Mouse (Mus musculus): ENCODE results near the gene Cd207. TPM values are rescaled to one million over a fixed set of nuclear protein-coding genes. Genes with fewer than 3 reads are reported as not detected.

The Cd207 gene
- not detected in 2 replicates for polyA plus RNA-seq (2015; fragmentation: Nextera tagmentation; extraction: Ambion mirVana)

DNA sequence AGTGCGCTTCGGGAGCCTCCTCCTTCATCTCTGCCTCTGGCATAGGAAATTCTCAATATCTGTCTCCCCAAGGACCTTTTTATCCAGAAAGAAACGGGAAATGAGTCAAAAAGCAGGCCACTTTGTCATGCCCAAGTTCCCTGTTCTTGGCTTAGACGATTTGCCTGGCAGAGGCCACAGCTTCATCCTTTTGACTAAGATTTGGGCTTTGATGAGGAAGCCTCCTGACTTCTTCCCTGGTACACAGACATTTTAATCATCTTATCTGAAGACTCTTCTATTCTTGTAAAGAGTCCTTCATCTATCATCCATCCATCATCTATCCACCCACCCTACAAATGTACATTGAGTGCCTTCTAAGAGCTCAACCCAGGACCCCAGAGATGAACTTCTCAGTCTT lies at the start of gene Cd207:
Gene Cd207, minus strand, starts transcription at position 101 of the 400 bp plus-strand sequence.
- H3K27me3 ChIP-seq (replicated peaks) = peaks cover 20% of the 10 kb centered on the region
- H3K4me2 ChIP-seq = no peak within 1 kb of the TSS
- H3K4me1 ChIP-seq = no peaks in the 10 kb centered on the region; the same call in 1 of the 2 replicates
- no peak within 1 kb of the TSS for H3K27ac ChIP-seq (replicated peaks)
- no peaks in the 10 kb centered on the region for H3K9me3 ChIP-seq (replicated peaks)
- no peak within 1 kb of the TSS for H3K4me3 ChIP-seq (replicated peaks)
- ATAC-seq (ENCODE audit: low FRiP score) = no peak
- H3K36me3 ChIP-seq = no peaks in the 10 kb centered on the region
- WGBS = 74% methylated on average over 4 of the region's 4 CpGs
- no peak within 1 kb of the TSS for H3K9ac ChIP-seq (replicated peaks)

DNA sequence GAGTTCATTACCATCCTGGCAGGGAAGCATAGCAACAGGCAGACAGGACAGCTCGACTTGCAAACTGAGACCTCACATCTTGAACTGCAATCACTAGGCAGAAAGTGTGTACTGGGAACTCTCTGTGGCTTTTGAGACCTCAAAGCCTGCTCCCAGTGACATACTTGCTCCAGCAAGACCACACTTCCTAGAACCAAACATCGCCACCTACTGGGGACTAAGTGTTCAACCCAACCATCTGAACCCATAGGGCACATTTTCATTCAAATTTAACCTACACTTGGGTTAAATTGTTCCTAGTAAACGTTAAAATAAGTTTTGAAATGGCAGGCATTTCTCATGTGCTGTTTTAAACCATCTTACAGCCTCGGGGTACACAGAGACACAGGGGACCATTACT lies 49.5 kb upstream of the Cd207 start:
- Histone ChIP-seq H3K9ac (replicated peaks) (no peak overlapping the region), H3K9me3 (replicated peaks) (no peaks in the 10 kb centered on the region), H3K4me3 (replicated peaks) (no peak overlapping the region), H3K4me2 (no peak overlapping the region), H3K36me3 (no peaks in the 10 kb centered on the region), H3K27ac (replicated peaks) (no peak overlapping the region), H3K4me1 (no peaks in the 10 kb centered on the region), H3K27me3 (replicated peaks) (peaks cover 37% of the 10 kb centered on the region)
- 45% methylated on average over 4 of the region's 4 CpGs for WGBS
- ATAC-seq (ENCODE audit: low FRiP score) = no peak

DNA sequence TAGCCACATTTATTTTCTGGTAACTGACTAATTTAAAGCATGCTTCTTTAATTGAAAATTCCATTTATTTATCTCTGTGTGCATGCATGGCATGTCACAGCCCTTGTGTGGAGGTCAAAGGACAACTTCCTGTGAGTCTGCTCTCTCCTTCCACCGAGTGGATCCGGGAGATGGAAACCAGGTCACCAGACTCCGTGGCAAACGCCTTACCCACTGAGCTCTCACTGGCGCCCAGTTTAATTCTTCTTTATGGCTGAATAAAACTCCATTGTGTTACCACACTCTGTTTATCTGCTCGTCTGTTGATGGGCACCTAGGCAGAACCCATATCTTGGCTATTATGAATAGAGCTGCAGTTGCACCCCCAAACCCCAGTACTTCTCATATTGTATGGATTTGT lies 44.9 kb upstream of the Cd207 start:
- WGBS = 16% methylated on average over 6 of the region's 6 CpGs
- no peaks in the 10 kb centered on the region for H3K9me3 ChIP-seq (replicated peaks)

DNA sequence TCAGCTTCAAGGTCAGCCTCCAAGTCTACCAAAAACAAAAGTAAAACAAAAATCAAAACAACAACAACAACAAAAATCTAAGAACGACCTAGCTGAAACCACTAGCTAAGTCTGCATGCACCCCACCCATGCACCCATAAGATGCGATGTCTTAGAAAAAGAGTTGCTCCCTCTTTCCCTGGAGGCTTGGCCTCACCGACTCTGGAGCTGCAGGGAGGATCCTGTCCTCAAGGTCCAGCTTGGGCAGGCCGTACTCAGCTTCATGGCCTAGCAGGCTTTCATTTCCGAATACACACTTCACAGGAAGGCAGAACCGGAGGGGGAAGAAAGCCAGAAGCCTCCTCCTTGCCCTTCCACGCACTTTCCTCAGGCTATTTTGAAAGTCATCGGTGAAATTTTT lies 39.4 kb upstream of the Cd207 start:
- no peak overlapping the region for H3K9ac ChIP-seq (replicated peaks)
- H3K4me2 ChIP-seq = no peak overlapping the region
- H3K9me3 ChIP-seq (replicated peaks) = no peaks in the 10 kb centered on the region
- H3K27ac ChIP-seq (replicated peaks) = no peak overlapping the region
- H3K4me1 ChIP-seq = peaks cover 3% of the 10 kb centered on the region
- no peak overlapping the region for H3K4me3 ChIP-seq (replicated peaks)
- 0% methylated on average over 8 of the region's 8 CpGs for WGBS
- peaks cover 92% of the 10 kb centered on the region for H3K27me3 ChIP-seq (replicated peaks)
- H3K36me3 ChIP-seq = no peaks in the 10 kb centered on the region
- ATAC-seq (ENCODE audit: low FRiP score) = no peak

More for the DNA sequence above, 44.9 kb upstream of the Cd207 start:
- no peak overlapping the region for H3K4me3 ChIP-seq (replicated peaks)
- no peak for ATAC-seq (ENCODE audit: low FRiP score)
- H3K27me3 ChIP-seq (replicated peaks) = peaks cover 68% of the 10 kb centered on the region
- H3K27ac ChIP-seq (replicated peaks) = no peak overlapping the region
- no peak overlapping the region for H3K4me2 ChIP-seq
- H3K4me1 ChIP-seq = no peaks in the 10 kb centered on the region
- no peaks in the 10 kb centered on the region for H3K36me3 ChIP-seq
- H3K9ac ChIP-seq (replicated peaks) = no peak overlapping the region

DNA sequence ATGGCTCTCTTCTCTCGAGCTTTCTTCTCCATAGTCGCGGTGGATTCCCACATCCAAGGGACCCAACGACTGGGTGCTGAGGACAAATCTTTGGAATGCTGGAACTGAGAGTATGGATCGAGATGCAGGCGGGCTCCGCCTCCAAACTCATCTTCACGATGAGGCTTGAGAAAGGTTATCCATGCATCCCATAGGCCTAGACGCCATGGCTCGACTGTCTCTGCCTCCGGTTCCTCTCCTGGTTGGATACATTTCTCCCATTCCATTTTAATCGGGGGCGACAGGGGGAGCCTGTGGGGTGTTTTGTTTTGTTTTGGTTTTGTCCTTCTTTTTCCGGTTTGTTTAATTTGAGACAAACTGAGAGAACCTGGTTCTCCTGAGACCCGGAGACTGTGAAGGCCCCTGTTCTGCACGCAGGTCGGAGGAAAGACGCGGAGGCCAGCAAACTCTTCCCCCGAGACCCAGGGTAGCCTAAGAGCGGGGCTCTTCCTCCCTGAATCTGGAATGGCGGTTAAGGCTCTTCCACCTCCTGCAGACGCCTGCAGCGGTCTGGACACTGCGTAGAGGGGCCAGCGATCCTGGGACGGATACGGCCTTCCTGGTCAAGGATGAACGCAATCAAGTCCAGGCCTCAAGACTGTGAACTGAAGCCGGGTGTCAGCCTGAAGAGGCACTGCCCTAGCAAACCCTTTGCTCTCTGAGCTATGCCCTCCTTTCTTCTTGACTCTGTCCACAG lies 38.0 kb upstream of the Cd207 start:
- H3K4me1 ChIP-seq = peaks cover 17% of the 10 kb centered on the region
- H3K9me3 ChIP-seq (replicated peaks) = no peaks in the 10 kb centered on the region
- peaks cover 91% of the 10 kb centered on the region for H3K27me3 ChIP-seq (replicated peaks)
- 2% methylated on average over 30 of the region's 30 CpGs for WGBS
- H3K36me3 ChIP-seq = no peaks in the 10 kb centered on the region
- H3K9ac ChIP-seq (replicated peaks) = no peak overlapping the region
- no peak overlapping the region for H3K4me3 ChIP-seq (replicated peaks)
- no peak for ATAC-seq (ENCODE audit: low FRiP score)
- H3K27ac ChIP-seq (replicated peaks) = no peak overlapping the region
- H3K4me2 ChIP-seq = no peak overlapping the region

DNA sequence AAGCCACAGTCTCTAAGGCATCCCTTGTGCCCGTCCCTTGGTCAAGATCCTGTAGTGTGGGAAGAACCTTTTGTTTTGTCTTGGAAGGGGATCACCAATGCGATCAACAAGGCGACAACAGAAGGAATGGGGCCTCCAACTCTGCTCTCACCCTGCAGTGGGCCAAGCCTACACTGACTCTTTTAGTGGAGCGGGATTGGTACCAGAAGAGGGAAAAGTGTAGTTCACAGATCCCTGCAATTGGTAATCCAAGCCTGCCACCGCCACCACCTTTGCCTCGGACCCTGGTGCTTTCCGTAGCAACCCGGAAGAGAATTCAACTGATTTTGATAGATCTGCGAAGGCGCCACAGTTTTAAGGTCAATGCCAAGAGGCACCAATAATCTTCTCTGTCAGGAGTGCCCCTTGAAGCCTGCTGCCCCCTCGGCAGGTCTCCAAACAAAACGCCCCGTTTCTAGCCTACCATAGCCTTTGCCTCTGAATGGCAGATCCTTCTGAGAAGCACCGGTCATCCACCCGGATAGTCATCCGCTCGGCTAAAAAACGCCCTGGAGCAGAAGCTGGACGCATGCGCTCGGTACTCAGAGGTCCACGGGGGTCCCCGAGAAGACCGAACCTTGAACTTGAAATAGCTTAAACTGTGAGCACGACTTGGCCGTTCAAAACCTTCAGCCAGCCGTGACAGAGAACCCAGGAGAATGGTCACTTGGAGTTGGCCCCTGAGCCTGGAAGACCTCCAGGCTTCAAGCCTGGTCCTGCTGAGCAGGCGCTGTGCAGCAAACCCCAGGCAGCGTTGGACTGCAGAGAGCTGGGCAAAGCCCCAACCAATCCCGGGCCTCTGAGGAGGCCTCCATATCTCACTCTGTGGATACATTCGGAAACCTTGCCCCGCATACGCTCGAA lies 36.8 kb upstream of the Cd207 start:
- Histone ChIP-seq H3K4me1 (peaks cover 19% of the 10 kb centered on the region), H3K36me3 (no peaks in the 10 kb centered on the region), H3K27me3 (replicated peaks) (peaks cover 92% of the 10 kb centered on the region), H3K4me2 (no peak overlapping the region), H3K9ac (replicated peaks) (no peak overlapping the region), H3K9me3 (replicated peaks) (no peaks in the 10 kb centered on the region), H3K27ac (replicated peaks) (no peak overlapping the region), H3K4me3 (replicated peaks) (no peak overlapping the region)
- no peak for ATAC-seq (ENCODE audit: low FRiP score)
- WGBS = under 1% methylated on average over 34 of the region's 34 CpGs

DNA sequence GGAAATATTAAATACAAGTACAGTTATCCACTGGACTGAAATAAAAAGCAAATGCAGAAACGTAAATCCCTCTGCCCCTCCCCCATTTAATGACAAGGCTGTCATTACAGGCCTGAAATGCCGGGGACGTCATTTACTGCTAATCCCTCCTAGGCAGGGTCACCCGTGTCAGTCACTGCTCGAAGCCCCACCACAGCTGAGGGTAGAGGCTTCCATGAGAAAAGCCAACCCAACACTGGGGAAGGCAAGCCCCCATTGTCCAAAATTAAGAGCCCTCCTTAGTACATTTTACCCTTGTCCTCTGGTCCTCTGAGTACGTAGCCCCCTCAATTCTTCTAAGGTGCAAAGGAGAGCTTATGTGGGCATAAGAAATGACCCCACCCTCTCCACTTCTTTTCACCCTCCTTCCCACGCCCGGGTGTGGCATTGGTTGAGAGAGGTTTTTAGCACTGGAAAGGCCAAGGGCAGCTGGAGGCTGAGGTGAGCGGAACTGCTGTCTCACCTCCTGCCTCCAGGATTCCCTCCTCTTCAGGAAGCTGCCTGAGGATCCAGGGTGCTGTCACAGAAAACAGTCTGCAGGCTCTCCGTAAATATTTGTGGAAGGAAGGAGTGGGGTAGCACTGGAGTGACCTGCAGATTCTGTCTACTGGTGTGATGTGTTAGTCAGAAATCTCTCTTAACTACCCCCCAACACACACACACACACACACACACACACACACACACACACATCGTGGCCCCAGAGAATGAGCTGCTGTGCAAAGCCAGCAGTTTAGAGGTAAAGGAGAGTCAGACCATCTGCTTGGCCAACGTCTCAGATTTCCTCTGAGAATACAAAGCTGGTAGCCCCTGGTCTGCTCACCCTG lies 35.8 kb upstream of the Cd207 start:
- no peak overlapping the region for H3K4me3 ChIP-seq (replicated peaks)
- H3K9me3 ChIP-seq (replicated peaks) = no peaks in the 10 kb centered on the region
- peaks cover 93% of the 10 kb centered on the region for H3K27me3 ChIP-seq (replicated peaks)
- no peak overlapping the region for H3K27ac ChIP-seq (replicated peaks)
- no peak overlapping the region for H3K9ac ChIP-seq (replicated peaks)
- WGBS = 2% methylated on average over 12 of the region's 12 CpGs
- ATAC-seq (ENCODE audit: low FRiP score) = no peak
- H3K4me1 ChIP-seq = peaks cover 19% of the 10 kb centered on the region
- H3K4me2 ChIP-seq = no peak overlapping the region
- H3K36me3 ChIP-seq = no peaks in the 10 kb centered on the region

DNA sequence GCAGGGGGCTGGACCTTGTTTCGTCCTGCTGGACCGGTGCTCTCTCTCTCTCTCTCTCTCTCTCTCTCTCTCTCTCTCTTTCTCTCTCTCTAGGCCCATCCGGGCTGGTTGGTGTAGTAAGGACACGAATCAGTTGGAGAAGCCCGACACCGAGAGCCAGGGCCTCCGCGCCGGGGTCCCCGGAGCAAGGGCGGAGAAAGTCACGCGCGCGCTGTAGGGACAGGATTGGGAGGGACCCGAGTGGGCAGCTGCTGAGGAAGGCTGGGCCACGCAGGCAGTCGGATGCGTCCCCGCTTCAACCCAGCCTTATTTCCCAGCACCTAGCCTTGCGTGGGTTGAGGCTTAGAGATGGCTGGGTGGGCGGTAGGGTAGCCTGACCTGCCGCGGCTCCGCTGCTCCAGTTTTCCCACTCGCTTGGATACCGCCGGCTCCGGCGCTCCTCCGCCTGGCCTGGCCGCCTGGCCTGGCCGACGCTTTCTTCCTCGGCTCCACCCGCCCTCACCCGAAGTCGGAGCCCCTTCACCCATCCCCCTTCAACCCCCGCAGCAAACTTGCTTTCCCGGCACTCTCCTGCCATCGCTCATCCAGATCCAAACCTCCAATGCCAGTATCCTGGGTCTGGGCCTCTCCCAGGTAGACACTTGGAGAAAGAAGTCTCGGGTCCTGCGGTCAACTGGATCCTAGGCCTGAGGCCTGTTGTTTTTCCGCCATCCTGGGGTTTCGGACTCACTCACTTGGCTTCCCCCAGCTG lies 34.2 kb upstream of the Cd207 start:
- no peak for ATAC-seq (ENCODE audit: low FRiP score)

DNA sequence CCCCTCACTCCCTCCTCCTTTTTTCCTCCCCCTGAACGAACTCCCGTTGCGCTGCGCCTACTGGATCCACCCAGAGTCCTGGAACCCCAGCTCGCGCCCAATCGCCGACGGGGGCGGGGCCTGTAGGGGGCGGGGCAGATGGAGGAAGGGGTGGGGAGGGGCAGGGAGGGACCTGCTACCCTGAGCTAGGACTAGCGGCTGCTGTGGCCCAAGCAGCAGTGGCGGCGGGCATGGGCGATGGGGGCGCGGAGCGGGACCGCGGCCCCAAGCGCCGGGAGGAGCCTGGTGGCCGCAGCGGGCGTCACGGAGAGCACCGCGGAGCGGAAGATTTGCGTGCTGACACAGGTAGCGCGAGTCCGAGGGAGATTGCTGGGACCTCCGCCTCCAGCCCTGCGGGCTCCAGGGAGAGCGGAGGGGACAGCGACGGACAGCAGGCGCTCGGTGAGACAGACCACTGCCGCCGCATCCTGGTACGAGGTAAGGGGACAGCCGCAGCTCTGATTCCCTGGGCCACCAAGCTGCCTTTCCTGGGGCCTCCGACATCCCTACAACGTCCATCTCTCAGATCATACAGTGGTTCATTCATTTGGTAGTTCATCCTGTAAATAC lies 33.5 kb upstream of the Cd207 start, which contains the start of gene Vax2:
Gene Vax2, plus strand, starts transcription at position 198 of the 609 bp plus-strand sequence.
- Histone ChIP-seq H3K9ac (replicated peaks) (no peak within 1 kb of the TSS), H3K4me1 (peaks cover 19% of the 10 kb centered on the region), H3K4me2 (peak within 1 kb of the TSS; percentile 56), H3K4me3 (replicated peaks) (peak within 1 kb of the TSS; percentile 27), H3K9me3 (replicated peaks) (no peaks in the 10 kb centered on the region), H3K36me3 (no peaks in the 10 kb centered on the region), H3K27ac (replicated peaks) (no peak within 1 kb of the TSS), H3K27me3 (replicated peaks) (peaks cover 98% of the 10 kb centered on the region)
- WGBS = under 1% methylated on average over 46 of the region's 46 CpGs
- peak; percentile 60; the same call in 1 of the 2 replicates for ATAC-seq (ENCODE audit: low FRiP score)

More for the DNA sequence above, 34.2 kb upstream of the Cd207 start:
- Histone ChIP-seq H3K9ac (replicated peaks) (no peak overlapping the region), H3K27ac (replicated peaks) (no peak overlapping the region), H3K4me3 (replicated peaks) (peak overlapping the region; percentile 27; the same call in 1 of the 2 replicates), H3K4me1 (peaks cover 19% of the 10 kb centered on the region), H3K9me3 (replicated peaks) (no peaks in the 10 kb centered on the region), H3K27me3 (replicated peaks) (peaks cover 93% of the 10 kb centered on the region), H3K4me2 (peak overlapping the region; percentile 56), H3K36me3 (no peaks in the 10 kb centered on the region)
- 1% methylated on average over 45 of the region's 45 CpGs for WGBS

DNA sequence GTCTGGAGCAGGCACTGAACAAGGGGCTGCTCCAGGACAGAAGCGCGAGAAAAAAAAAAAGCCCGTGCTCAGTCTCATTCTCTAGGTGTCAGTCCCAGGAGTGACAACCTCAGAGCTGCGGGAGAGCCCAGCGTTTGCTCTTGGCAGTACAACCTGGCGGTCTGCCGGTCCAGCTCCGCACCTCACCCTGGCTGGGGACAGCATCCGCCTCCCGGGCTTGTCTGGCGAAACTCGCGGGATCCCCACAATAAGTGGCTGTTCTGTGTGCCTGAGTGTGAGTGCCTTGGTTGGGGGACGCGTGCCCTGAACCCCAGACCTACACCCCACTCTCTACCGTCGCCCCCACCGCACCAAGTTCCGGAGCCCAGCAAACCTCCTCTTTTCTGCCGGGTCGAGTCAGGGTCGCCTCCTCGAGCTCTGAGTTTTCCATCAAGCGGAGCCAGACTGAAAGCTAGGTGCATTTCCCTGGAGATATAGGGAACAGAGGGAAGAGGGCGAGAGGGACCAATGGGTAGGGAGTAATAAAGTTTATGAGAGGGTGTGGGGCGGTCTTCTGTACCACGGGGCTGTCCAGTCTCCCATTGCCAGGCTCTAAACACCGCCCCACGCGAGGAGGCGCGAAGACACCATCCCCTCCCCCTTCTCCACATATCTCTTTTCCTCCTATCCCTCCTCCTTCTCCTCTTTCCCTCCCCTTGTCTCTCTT lies 32.9 kb upstream of the Cd207 start:
- H3K27ac ChIP-seq (replicated peaks) = no peak overlapping the region
- H3K4me2 ChIP-seq = peak overlapping the region; percentile 56
- WGBS = 1% methylated on average over 32 of the region's 32 CpGs
- H3K4me3 ChIP-seq (replicated peaks) = peak overlapping the region; percentile 27
- H3K9ac ChIP-seq (replicated peaks) = no peak overlapping the region
- H3K36me3 ChIP-seq = no peaks in the 10 kb centered on the region
- no peaks in the 10 kb centered on the region for H3K9me3 ChIP-seq (replicated peaks)
- 0 out of 2 replicates have a peak, but pooled peaks have one; percentile 29 for ATAC-seq (ENCODE audit: low FRiP score)
- peaks cover 98% of the 10 kb centered on the region for H3K27me3 ChIP-seq (replicated peaks)
- H3K4me1 ChIP-seq = peaks cover 19% of the 10 kb centered on the region

All from neural tube, embryonic 15.5 days (tissue).